Mouse (Mus musculus): Measurements from ENCODE around the gene Eme2. TPM values are rescaled to one million over a fixed set of nuclear protein-coding genes. Genes with fewer than 3 reads are reported as not detected.
"Not testable (repeated sequence)": the region's sequence is repeated elsewhere in the genome, so short reads cannot be mapped to it uniquely, and the experiment has no call there.

Eme2 gene
- polyA plus RNA-seq (2012; fragmentation: generic; extraction: Trizol) = 11.2 TPM
- long read RNA-seq, experiment 1, full-length matches to known transcripts = 12 of 20 reads
- long read RNA-seq, experiment 1, partial matches to known transcripts = 1 of 20 reads
- long read RNA-seq, experiment 1, other reads (novel, unspliced or antisense) = 7 of 20 reads
- long read RNA-seq, experiment 2, full-length matches to known transcripts = 12 of 20 reads
- long read RNA-seq, experiment 2, partial matches to known transcripts = 0 of 20 reads
- long read RNA-seq, experiment 2, other reads (novel, unspliced or antisense) = 8 of 20 reads

DNA sequence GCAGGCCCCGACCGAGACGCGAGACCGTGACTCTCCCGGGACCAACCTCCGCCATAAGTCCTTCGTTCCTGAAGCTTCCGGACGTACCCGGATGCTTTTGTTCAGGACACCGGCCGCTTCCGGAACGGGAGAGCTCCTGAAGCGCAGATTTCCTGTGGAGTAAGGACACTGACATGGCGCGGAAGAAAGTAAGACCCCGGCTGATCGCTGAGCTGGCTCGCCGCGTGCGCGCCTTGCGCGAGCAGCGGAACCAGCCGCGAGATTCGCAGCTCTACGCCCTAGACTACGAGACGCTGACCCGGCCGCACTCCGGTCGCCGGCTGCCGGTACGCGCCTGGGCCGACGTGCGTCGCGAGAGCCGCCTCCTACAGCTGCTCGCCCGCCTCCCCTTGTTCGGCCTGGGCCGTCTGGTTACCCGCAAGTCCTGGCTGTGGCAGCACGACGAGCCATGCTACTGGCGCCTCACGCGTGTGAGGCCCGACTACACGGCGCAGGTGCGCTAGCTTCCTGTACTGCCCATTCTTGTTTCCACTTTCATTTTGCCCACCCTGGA lies at the start of gene Eme2, which contains the start of gene Mrps34:
TSS of gene Eme2 (minus strand) at position 93 of the 553 bp plus-strand sequence.
TSS of gene Mrps34 (plus strand) at position 122 of the 553 bp plus-strand sequence.
- peaks cover 12% of the 10 kb centered on the region for H3K79me3 ChIP-seq (ENCODE audit: low read depth)
- H3K79me2 ChIP-seq (ENCODE audit: control insufficient read depth, insufficient read depth) = peaks cover 46% of the 10 kb centered on the region
- no peaks in the 10 kb centered on the region for H3K27me3 ChIP-seq (ENCODE audit: control insufficient read depth, insufficient read depth, insufficient read length)
- peaks cover 51% of the 10 kb centered on the region for H3K36me3 ChIP-seq (ENCODE audit: control insufficient read depth, insufficient read depth)
- TF ChIP-seq CTCF (IDR thresholded peaks at IDR 0.05; ENCODE audit: control insufficient read depth, insufficient read depth, insufficient read length) = no peak
- peak; percentile 38 for TF ChIP-seq MAX (IDR thresholded peaks at IDR 0.05)
- peak within 1 kb of the TSS; percentile 89 for H3K4me3 ChIP-seq (ENCODE audit: insufficient read depth, poor library complexity, severe bottlenecking)
- peak within 1 kb of the TSS; percentile 94 for H3ac ChIP-seq (ENCODE audit: control insufficient read depth, insufficient read length, low read depth)

DNA sequence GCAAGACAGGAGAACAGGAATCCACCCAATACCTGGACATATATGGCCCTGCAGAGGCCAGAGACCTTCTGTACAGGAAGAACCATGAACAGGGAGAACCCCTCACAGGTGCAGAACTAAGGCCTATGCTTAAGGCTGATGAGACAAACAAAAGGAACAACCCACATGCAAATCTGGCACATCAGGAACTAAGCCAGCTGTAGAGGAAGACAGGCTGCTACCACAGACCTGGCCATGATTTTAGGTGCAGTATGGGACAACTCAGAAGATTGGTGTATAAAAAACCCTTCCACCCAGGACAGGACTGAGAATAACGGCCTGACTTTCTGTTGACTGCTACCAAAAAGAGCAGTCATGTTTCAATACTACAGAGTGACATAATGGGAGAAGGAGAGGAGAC lies 48.7 kb upstream of the Eme2 start:
- peaks cover 51% of the 10 kb centered on the region for H3K36me3 ChIP-seq (ENCODE audit: control insufficient read depth, insufficient read depth)
- H3K79me2 ChIP-seq (ENCODE audit: control insufficient read depth, insufficient read depth); H3K79me3 ChIP-seq (ENCODE audit: low read depth); H3K4me3 ChIP-seq (ENCODE audit: insufficient read depth, poor library complexity, severe bottlenecking); H3K27me3 ChIP-seq (ENCODE audit: control insufficient read depth, insufficient read depth, insufficient read length); H3ac ChIP-seq (ENCODE audit: control insufficient read depth, insufficient read length, low read depth): not testable (repeated sequence)

DNA sequence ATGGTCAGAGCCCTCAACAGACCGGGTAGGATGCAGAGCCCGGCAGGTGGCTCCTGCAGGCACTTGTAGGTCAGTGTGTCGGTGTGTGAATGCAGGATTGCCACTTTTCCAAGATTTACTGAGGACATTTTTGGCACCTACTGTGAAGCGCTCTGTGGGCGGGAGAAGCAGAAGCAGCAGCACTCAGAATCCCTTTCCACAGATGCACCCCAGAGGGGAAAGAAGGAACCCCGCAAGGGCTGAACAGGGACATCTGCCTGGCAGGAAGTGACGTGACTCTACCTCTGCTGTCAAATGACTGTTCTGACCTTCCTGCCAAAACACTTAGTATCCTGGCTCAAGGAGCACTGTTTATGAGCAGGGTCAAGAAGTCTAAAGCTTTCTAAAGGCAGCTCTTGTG lies 48.1 kb upstream of the Eme2 start:
- Histone ChIP-seq H3K79me2 (ENCODE audit: control insufficient read depth, insufficient read depth) (no peaks in the 10 kb centered on the region), H3K36me3 (ENCODE audit: control insufficient read depth, insufficient read depth) (peaks cover 48% of the 10 kb centered on the region), H3K4me3 (ENCODE audit: insufficient read depth, poor library complexity, severe bottlenecking) (no peak overlapping the region), H3K27me3 (ENCODE audit: control insufficient read depth, insufficient read depth, insufficient read length) (no peaks in the 10 kb centered on the region), H3ac (ENCODE audit: control insufficient read depth, insufficient read length, low read depth) (no peak overlapping the region), H3K79me3 (ENCODE audit: low read depth) (no peaks in the 10 kb centered on the region)
- no peak for TF ChIP-seq MAX (IDR thresholded peaks at IDR 0.05)
- TF ChIP-seq FOSL1 (IDR thresholded peaks at IDR 0.05; ENCODE audit: insufficient read depth, low read length, poor library complexity, severe bottlenecking) = no peak
- no peak for TF ChIP-seq MYOD1 (IDR thresholded peaks at IDR 0.05; ENCODE audit: control insufficient read depth, insufficient read length, low read depth)
- no peak for TF ChIP-seq CTCF (IDR thresholded peaks at IDR 0.05; ENCODE audit: control insufficient read depth, insufficient read depth, insufficient read length)
- no peak for TF ChIP-seq CEBPB (IDR thresholded peaks at IDR 0.05; ENCODE audit: low read depth)
- TF ChIP-seq USF1 (IDR thresholded peaks at IDR 0.05; ENCODE audit: low read depth) = no peak
- TF ChIP-seq MYOG (IDR thresholded peaks at IDR 0.05; ENCODE audit: control insufficient read depth, extremely low read depth, insufficient read length) = no peak

DNA sequence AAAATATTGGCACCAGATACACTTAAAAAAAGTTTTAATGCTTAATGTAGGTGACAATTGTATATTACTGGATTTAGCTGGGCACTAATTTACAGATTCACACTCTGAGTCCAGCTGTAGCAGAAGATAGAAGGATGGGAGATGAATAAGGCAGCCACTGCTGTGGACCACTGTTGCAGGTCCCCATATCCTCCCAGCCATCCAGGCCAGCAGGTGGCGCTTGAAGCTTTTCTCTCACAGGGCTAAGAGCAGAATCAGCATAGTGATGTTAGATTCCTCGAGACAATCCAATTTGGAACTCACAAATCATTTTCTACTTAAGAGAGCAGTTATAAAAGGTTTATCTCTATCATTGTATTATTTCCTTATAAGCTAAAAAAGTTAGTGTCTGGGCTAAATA lies 47.6 kb upstream of the Eme2 start:
- not testable (repeated sequence) for H3K4me3 ChIP-seq (ENCODE audit: insufficient read depth, poor library complexity, severe bottlenecking); H3ac ChIP-seq (ENCODE audit: control insufficient read depth, insufficient read length, low read depth); H3K79me3 ChIP-seq (ENCODE audit: low read depth); H3K79me2 ChIP-seq (ENCODE audit: control insufficient read depth, insufficient read depth); H3K27me3 ChIP-seq (ENCODE audit: control insufficient read depth, insufficient read depth, insufficient read length)
- H3K36me3 ChIP-seq (ENCODE audit: control insufficient read depth, insufficient read depth) = peaks cover 47% of the 10 kb centered on the region

DNA sequence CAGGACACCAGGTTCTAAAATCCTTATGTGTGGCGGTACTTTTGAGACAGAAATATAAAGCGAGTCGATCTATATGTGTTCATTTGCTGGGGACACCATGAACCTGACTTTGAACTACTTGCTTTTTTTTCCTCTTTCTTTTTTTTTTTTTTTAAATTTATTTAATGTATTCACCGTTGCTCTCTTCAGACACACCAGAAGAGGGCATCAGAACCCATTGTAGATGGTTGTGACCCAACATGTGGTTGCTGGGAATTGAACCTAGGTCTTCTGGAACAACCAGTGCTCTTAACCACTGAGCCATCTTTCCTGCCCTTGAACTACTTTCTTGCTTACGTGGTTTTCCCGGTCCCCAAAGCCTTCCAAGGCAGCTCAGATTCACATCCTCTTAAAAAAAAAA lies 42.4 kb upstream of the Eme2 start:
- peak overlapping the region; percentile 55 for H3ac ChIP-seq (ENCODE audit: control insufficient read depth, insufficient read length, low read depth)
- H3K79me2 ChIP-seq (ENCODE audit: control insufficient read depth, insufficient read depth) = peaks cover 45% of the 10 kb centered on the region
- TF ChIP-seq MYOD1 (IDR thresholded peaks at IDR 0.05; ENCODE audit: control insufficient read depth, insufficient read length, low read depth) (no peak), MYOG (IDR thresholded peaks at IDR 0.05; ENCODE audit: control insufficient read depth, extremely low read depth, insufficient read length) (no peak), MAX (IDR thresholded peaks at IDR 0.05) (no peak), CTCF (IDR thresholded peaks at IDR 0.05; ENCODE audit: control insufficient read depth, insufficient read depth, insufficient read length) (no peak), FOSL1 (IDR thresholded peaks at IDR 0.05; ENCODE audit: insufficient read depth, low read length, poor library complexity, severe bottlenecking) (no peak), CEBPB (IDR thresholded peaks at IDR 0.05; ENCODE audit: low read depth) (no peak), USF1 (IDR thresholded peaks at IDR 0.05; ENCODE audit: low read depth) (no peak)
- peaks cover 40% of the 10 kb centered on the region for H3K79me3 ChIP-seq (ENCODE audit: low read depth)
- H3K36me3 ChIP-seq (ENCODE audit: control insufficient read depth, insufficient read depth) = peaks cover 21% of the 10 kb centered on the region
- H3K27me3 ChIP-seq (ENCODE audit: control insufficient read depth, insufficient read depth, insufficient read length) = no peaks in the 10 kb centered on the region
- H3K4me3 ChIP-seq (ENCODE audit: insufficient read depth, poor library complexity, severe bottlenecking) = no peak overlapping the region

DNA sequence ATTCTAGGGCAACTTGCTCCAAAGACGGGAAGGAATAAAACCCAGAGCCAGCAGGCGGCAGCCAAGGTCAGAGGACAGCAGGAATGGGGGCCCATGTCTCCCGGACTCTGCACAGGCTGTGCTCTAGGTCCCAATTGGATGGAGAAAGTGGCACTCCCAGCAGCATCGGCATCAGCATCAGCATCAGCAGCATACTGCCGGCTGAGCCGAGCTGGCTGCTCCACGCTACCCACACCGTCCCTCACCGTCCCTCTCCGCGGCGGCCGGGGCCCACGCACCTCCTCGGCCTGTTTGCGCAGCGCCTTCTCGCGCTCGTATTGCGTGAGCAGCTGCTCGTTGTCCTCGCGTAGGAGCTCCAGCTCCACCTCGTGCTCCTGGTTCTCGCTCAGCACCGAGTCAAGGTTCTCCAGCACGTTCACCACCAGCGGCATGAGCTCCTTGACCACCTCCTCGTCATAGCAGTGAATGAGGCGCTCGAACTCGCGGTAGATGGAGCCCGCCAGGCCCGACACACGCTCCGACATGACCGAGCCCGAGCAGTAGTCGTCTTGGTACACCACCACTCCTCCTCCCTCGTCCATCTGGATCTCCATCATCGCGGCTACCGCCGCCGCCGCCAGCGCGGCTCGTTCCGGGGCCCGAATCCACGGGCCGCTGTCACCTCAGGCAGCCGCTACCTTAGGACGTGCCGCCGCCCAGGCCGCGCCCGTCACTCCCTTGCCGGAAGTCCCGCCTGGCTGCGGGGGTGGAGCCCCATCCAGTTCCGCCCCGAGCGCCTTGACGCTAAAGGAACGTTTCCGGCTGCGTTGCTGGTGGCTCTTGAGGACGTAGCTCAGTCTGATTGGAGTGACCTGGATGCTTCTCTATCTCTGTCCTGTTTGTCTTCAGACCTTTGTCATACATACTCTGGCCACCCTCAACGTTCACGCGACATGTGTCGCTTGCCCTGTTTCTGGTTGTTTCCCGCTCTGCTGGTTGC lies 41.7 kb upstream of the Eme2 start, which contains the start of gene Mapk8ip3:
TSS of gene Mapk8ip3 (minus strand) at position 719 of the 979 bp plus-strand sequence.
- no peaks in the 10 kb centered on the region for H3K27me3 ChIP-seq (ENCODE audit: control insufficient read depth, insufficient read depth, insufficient read length)
- peaks cover 53% of the 10 kb centered on the region for H3K79me2 ChIP-seq (ENCODE audit: control insufficient read depth, insufficient read depth)
- TF ChIP-seq CEBPB (IDR thresholded peaks at IDR 0.05; ENCODE audit: low read depth) = no peak
- peak; percentile 19 for TF ChIP-seq MAX (IDR thresholded peaks at IDR 0.05)
- peak within 1 kb of the TSS; percentile 78 for H3K4me3 ChIP-seq (ENCODE audit: insufficient read depth, poor library complexity, severe bottlenecking)
- H3K36me3 ChIP-seq (ENCODE audit: control insufficient read depth, insufficient read depth) = peaks cover 21% of the 10 kb centered on the region
- peak within 1 kb of the TSS; percentile 84 for H3ac ChIP-seq (ENCODE audit: control insufficient read depth, insufficient read length, low read depth)
- peaks cover 45% of the 10 kb centered on the region for H3K79me3 ChIP-seq (ENCODE audit: low read depth)

All from C2C12 (cell line).